Mouse (Mus musculus) bone marrow, adult 2 months (tissue): ENCODE measurements at regions not wholly inside any gene's neighbourhood (a gene's known extent, or its start where the extent isn't known, plus 50 kb on each side); places are given as distances from the start of the nearest gene placed in this dataset.

Experiments
- CTCF ChIP-seq: fragments of 200-500 bp; IDR thresholded peaks from 2 replicates; pipeline ENCODE4 v1.5.1; 2011; ENCODE audit warnings: low read length, control low read depth; ENCODE audit not compliant: control insufficient read depth, insufficient read depth
- POLR2A ChIP-seq: fragments of 200-500 bp; IDR thresholded peaks from 2 replicates; pipeline ENCODE4 v1.6.1; 2011; ENCODE audit warnings: low read depth, mild to moderate bottlenecking, control low read depth, low read length, borderline replicate concordance; ENCODE audit not compliant: control insufficient read depth

- TF ChIP-seq POLR2A (no peak), CTCF (no peak)
These were observed 229.2 kb upstream of the Clint1 start for GRCm38 (mm10) chr11:45622701-45623100.
